Mouse (Mus musculus): ENCODE data around the gene Amz2. TPM values are rescaled to one million over a fixed set of nuclear protein-coding genes. Genes with fewer than 3 reads are reported as not detected.

Gene Amz2
- total RNA-seq, 2 experiments from 2014 or later, result 48.3 to 55.4 TPM

GRCm38 (mm10) chr11:109460586-109460985 is 34.8 kb downstream of the Amz2 start:
- intact Hi-C loops (cut with DNase I), result no loop called here
- no peak for DNase-seq (ENCODE audit: low spot score in 2 of 2)

DNA sequence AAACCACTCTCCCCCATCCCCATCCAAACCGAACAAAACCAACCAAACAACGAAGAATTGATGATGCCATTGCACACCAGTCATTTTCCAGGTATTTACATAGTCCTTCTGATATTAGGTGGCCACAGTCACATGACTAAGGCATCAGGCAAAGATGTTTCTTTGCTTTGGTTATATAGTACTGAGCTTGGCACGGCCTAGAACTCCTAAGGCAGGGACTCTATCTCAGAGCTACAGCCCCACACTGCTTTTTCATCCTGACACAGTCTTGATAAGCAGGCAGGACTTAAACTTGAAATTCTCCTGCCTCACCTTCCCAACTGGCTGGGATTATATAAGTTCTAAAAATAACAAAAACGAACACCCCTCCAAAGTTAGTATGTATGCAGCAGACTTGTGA is 39.3 kb downstream of the Amz2 start:
- intact Hi-C loops (cut with DNase I), result no loop called here

GRCm38 (mm10) chr11:109466987-109467386 is 41.2 kb downstream of the Amz2 start:
- no peak for DNase-seq (ENCODE audit: low spot score in 2 of 2)
- intact Hi-C loops (cut with DNase I), result no loop called here

More for the DNA sequence above, 39.3 kb downstream of the Amz2 start:
- DNase-seq (ENCODE audit: low spot score in 2 of 2), result no peak

DNA sequence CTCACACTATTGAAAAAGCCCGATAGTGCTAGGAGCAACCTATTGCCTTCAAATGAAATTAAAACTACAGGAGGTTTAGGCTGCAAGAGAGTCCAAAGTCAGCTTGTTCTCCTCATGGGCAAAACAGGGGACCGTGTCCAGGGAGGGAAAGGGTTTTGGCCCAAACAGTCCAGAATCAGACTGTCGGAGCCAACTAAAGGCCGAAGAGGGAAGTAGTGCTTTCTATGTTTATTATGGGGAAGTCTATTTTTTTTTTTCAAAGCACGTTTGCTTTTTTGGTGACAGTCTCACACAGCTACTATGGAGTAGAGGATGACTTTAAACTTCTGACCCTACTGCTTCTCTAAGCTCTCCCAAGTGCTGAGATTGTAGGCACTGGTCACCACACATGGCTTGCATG is 42.4 kb downstream of the Amz2 start:
- DNase-seq (ENCODE audit: low spot score in 2 of 2), result no peak
- intact Hi-C loops (cut with DNase I), result no loop called here

GRCm38 (mm10) chr11:109470170-109470569 is 44.4 kb downstream of the Amz2 start:
- intact Hi-C loops (cut with DNase I), result loop anchor here (5.0 kb wide), 2 partner anchors 108 to 182 kb away; partner anchors contain the start of gene Gna13
- no peak for DNase-seq (ENCODE audit: low spot score in 2 of 2)

DNA sequence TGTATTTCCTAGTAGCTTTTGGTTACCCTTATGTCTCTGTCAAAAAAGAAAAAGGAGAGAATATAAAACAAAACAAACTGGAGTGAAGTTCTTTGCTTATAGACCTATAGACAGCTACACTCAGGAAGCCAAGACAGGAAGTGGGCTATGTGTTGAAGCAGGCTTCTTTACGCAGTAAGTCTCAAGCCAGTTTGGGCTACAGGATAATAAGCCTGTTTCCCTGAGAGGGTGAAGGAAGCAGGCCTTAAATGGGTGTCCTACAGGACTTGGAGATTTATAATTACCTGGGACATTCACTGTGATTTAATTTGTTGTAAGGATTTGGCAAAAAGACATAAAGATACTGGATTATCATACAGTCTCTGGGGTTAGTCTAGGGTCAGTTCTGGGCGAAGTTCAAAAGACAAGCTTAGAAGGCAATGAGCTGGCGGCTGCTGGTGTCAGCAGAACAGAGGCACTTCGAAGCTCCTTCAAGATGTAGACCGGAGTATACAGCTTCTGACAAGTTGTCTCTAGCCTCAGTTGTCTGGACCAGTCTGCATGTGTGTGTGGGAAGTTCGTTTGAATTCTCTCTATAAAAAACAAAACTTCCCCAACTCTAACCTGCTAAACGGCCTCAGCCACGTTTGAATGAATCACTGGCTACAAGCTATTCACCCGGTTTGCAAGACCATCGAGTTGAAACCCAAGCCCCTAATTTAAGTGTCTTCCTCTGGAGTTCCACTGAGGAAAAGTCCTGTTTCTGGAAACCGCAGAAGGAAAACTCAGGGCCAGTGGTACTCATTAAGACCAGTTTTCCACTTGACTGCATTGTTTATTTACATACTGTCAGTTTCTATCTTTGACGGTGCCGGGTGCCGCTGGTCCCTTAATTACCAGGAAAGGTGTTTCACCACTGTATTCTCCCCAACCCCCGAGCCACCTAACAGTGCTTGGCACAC is 45.4 kb downstream of the Amz2 start:
- intact Hi-C loops (cut with DNase I), result loop anchor here (5.0 kb wide), 2 partner anchors 109 to 181 kb away; partner anchors contain the start of gene Gna13
- DNase-seq (ENCODE audit: low spot score in 2 of 2), result no peak

GRCm38 (mm10) chr11:109472171-109472691 is 46.5 kb downstream of the Amz2 start:
- DNase-seq (ENCODE audit: low spot score in 2 of 2), result peak in 1 of 2 experiments; percentile 20
- intact Hi-C loops (cut with DNase I), result loop anchor here (5.0 kb wide), 2 partner anchors 110 to 180 kb away; partner anchors contain the start of gene Gna13

- DNase-seq (ENCODE audit: low spot score in 2 of 2), result no peak
- intact Hi-C loops (cut with DNase I), result loop anchor here (5.0 kb wide), 2 partner anchors 110 to 180 kb away; partner anchors contain the start of gene Gna13
Observed at GRCm38 (mm10) chr11:109472821-109473170, 47.0 kb downstream of the Amz2 start.

DNA sequence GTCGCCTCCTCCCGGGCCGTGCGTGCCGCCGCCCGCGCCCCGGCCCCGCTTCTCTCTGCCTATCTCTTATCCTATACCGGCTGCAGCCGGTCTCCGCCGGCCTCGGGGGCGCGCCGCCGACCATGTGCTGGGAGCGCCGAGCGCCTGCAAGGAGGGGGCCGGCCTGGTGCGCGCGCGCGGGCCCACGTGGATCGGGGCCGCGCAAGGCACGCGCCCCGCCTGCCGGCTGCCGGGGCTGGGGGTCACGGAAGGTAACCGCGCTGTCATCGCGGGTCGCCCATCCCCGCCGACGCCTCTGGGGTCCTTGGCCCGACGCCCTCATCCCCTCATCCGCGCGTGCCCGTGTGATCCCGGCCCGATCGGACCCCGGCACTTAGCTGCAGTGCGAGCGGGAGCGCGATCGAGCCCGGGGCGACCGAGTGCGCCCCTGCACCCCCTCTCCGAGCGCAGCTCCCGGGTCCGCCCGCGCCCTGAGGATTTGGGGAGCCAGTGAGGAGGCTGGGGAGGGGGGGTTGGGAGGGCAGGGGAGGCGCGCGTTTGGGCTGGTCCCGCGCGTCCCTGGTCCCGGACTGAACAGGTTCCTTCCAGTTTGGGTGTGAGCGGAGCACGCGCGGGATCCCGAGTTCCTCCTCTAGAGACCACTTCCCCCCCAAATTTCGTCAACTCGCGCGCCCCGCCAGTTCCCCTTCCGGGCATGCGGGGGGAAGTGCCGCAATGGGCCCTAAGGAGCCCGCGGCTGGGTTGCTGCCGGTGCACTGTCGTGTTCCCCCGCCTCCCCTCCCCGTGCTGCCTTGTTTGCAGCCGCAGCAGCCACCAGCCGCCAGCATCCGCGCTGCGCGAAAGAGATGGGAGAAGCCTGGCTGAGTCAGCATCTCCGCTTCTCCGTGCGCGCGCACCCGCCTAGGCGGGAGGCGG is 47.7 kb downstream of the Amz2 start, which contains the start of the genes Arsg and Slc16a6:
Gene Arsg, plus strand, starts transcription at position 204 of the 915 bp plus-strand sequence.
Gene Slc16a6, minus strand, starts transcription at position 428 of the 915 bp plus-strand sequence.
- intact Hi-C loops (cut with DNase I), result loop anchor here (5.0 kb wide), 2 partner anchors 111 to 179 kb away; partner anchors contain the start of gene Gna13
- DNase-seq (ENCODE audit: low spot score in 2 of 2), result peak; percentile 87 to 92

- no peak for DNase-seq (ENCODE audit: low spot score in 2 of 2)
Observed at GRCm38 (mm10) chr11:109474086-109474742, 48.5 kb downstream of the Amz2 start.

DNA sequence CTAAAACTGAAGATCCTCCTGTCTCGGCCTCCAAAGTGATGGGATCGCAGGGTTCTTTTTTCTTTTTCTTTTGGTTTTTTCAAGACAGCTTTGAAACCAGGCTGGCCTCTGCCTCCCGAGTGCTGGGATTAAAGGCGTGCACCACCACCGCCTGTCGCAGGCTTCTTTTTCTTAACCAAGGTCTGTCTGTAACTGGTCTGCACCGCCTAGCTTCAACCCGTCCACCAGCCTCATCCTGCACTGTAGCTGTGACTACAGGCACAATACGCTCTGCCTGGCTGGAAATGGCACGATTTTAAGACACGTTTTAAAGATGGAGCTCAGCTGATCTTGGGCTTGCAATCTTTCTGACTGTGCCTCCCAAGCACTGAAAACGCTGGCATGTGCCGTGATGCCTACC is 49.1 kb downstream of the Amz2 start:
- no peak for DNase-seq (ENCODE audit: low spot score in 2 of 2)
- intact Hi-C loops (cut with DNase I), result loop anchor here (5.0 kb wide), 2 partner anchors 113 to 177 kb away; partner anchors contain the start of gene Gna13

More at GRCm38 (mm10) chr11:109474086-109474742, 48.5 kb downstream of the Amz2 start:
- intact Hi-C loops (cut with DNase I), result loop anchor here (5.0 kb wide), 2 partner anchors 112 to 178 kb away; partner anchors contain the start of gene Gna13

GRCm38 (mm10) chr11:109475717-109476116 is 50.0 kb downstream of the Amz2 start:
- DNase-seq (ENCODE audit: low spot score in 2 of 2), result no peak
- intact Hi-C loops (cut with DNase I), result no loop called here

DNA sequence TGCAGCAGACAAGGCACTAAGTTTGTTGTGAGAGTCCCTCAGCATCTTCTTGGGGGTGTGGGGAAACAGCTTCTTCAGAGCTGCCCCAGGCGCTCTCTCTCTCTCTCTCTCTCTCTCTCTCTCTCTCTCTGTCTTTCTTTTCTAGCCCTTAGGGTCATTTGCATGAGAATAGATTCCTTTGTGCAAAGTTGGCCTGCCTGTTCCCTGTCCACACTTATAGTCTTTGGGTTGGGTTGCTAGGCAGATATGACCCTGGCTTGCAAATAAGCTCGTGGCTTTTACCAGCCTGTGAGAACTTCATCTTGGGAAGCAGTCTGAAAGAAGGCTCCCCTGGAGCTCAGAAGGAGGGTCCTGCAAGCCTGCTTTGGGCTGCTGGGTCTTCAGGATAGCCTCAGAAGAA is 50.5 kb downstream of the Amz2 start:
- DNase-seq (ENCODE audit: low spot score in 2 of 2), result no peak
- intact Hi-C loops (cut with DNase I), result no loop called here

GRCm38 (mm10) chr11:109476653-109477052 is 50.9 kb downstream of the Amz2 start:
- intact Hi-C loops (cut with DNase I), result no loop called here

DNA sequence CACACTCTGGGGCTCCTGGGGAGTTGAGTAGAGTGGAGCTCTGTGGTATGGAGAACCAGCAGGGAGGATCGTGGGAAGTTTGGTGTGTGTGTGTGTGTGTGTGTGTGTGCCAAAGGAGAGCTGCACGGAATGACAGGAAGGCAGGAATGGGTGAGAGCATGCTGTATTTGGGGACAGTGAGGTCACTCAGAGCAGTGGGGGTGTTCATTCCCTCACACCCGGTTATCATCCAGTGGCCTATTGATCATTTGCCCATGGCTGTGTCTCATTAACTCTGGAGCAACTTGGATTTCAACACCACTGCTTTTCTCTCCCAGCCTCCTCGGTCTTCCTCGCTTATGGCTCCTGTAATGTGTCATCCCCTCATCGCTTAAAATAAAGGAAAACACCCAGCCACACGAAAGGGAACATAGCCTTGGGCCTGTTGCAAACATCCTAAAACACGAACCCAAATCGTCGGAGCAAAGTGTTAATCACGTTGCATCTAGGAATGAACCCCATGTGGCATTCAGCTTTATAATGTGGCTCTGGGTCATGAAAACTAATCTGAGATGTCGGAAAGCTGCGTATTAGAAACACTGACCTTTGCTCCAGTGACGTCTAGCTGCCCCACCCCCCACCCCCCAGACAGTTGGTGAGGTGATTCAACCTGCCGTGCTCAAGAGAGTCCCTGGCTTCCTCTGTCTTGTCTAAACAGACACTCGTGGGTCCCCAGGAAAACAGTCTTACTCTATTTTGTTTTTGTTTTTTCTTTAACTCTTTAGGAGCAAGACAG is 52.0 kb downstream of the Amz2 start:
- DNase-seq (ENCODE audit: low spot score in 2 of 2), result no peak
- intact Hi-C loops (cut with DNase I), result no loop called here

More at GRCm38 (mm10) chr11:109476653-109477052, 50.9 kb downstream of the Amz2 start:
- no peak for DNase-seq (ENCODE audit: low spot score in 2 of 2)

DNA sequence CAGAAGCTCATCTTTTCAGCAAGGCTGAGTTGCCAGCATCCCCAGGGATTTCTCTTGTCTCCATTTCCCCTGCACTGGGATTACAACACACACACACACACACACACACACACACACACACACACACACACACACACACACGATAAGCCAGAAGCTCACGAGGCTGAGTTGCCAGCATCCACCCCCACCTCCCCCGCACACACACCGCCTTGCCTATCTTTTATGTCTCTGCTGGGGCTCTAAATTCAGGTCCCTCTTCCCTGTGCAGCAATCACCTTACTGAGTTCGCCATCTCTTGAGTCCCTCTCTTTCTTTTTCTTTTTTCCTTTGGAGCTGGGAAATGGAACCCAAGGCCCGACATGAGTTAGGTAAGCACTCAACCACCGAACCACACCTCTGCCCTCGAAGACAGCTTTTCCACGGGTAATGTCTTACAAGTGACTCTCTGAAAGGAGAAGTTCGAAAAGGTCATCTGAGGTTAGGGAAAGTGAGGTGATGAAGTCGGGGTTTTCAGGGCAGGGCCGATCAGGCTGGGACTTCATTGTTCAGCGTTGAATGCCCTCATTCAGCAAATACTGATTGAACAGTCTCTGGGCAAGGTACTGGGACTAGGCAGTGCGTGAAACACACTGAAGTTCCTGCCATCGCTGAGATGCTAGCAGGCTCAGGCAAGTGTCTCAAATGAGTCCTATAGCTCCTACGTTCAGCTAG is 54.0 kb downstream of the Amz2 start:
- DNase-seq (ENCODE audit: low spot score in 2 of 2), result no peak
- intact Hi-C loops (cut with DNase I), result no loop called here

GRCm38 (mm10) chr11:109480440-109480839 is 54.7 kb downstream of the Amz2 start:
- intact Hi-C loops (cut with DNase I), result no loop called here
- no peak for DNase-seq (ENCODE audit: low spot score in 2 of 2)
